Mouse (Mus musculus) mesoderm, embryonic 11.5 days (tissue): ENCODE measurements around the gene Zfp414.

ENCODE experiments used
- DNase-seq: peaks from one replicate; pipeline ENCODE4 v3.0.0-alpha.2; 2012; ENCODE audit warnings: low read depth, low spot score

Zfp414 gene

GRCm38 (mm10) chr17:33649781-33650475 lies 21.0 kb downstream of the Zfp414 start:
- DNase-seq, result no peak

- no peak for DNase-seq
Observed at GRCm38 (mm10) chr17:33666813-33667212, 37.9 kb downstream of the Zfp414 start.

- DNase-seq, result no peak
Observed at GRCm38 (mm10) chr17:33669681-33670080, 40.8 kb downstream of the Zfp414 start.

- no peak for DNase-seq
Observed at GRCm38 (mm10) chr17:33673837-33674236, 44.9 kb downstream of the Zfp414 start.

- DNase-seq, result no peak
Observed at GRCm38 (mm10) chr17:33675452-33675851, 46.6 kb downstream of the Zfp414 start.

GRCm38 (mm10) chr17:33676086-33676485 lies 47.2 kb downstream of the Zfp414 start:
- no peak for DNase-seq

- DNase-seq, result no peak
Observed at GRCm38 (mm10) chr17:33678771-33679170, 49.9 kb downstream of the Zfp414 start.
